Mouse (Mus musculus) cerebellum, adult 2 months (tissue): ENCODE measurements around the gene Fbf1.

Experiments
- CTCF ChIP-seq: fragments of 200-500 bp; IDR thresholded peaks from 2 replicates; pipeline ENCODE4 v1.5.1; 2011; ENCODE audit warnings: low read depth, mild to moderate bottlenecking, control low read depth, low read length, moderate library complexity, borderline replicate concordance; ENCODE audit not compliant: insufficient read depth
- POLR2A ChIP-seq: fragments of 200-500 bp; IDR thresholded peaks from 2 replicates; pipeline ENCODE4 v1.6.1; 2011; ENCODE audit warnings: low read length, control low read depth, borderline replicate concordance; ENCODE audit not compliant: insufficient read depth

DNA sequence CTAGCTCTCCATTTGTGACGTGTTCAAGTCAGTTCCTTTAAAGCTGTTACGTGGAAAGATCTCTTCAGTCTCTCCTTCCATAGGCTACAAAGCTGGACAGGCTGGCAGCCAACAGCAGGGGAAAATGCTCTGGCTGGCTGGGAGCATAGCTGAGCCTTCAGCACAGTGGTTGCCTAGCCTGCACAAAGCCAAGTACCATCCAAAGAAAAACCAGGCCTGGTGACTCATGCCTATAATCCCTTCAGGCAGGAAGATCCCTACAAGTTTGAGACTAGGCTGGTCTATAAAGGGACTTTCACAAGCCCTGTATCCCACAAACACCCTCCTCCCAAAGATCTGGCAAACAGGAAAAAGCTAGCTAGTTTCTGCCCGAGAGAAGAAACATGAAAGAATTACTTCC is 17.9 kb upstream of the Fbf1 start:
- TF ChIP-seq POLR2A (no peak), CTCF (no peak)
